Mouse (Mus musculus): ENCODE results near the gene Igdcc4.

Igdcc4 gene

DNA sequence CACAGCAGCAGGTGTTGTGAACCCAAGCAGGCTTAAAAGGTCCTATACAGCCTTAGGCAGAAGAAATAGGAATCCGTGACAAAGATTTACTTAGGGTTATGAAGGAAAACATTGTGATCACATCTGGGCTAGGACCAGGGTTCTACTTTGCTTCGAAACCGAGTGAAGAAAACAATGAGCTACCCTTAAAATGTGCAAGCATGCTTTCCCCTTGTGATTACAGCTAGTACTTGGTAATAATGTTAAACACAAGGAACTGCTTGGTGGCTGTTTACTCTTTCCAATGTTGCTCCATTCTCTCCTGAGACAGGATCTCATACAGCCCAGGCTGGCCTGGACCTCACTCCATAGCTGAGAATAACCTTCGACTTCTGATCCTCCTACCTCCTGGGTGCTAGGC, 59.9 kb downstream of the Igdcc4 start:
- DNase-seq (ENCODE audit: low read depth): no peak

- no peak for DNase-seq (ENCODE audit: low read depth)
Observed at GRCm38 (mm10) chr9:65161881-65162280, 60.6 kb downstream of the Igdcc4 start.

DNA sequence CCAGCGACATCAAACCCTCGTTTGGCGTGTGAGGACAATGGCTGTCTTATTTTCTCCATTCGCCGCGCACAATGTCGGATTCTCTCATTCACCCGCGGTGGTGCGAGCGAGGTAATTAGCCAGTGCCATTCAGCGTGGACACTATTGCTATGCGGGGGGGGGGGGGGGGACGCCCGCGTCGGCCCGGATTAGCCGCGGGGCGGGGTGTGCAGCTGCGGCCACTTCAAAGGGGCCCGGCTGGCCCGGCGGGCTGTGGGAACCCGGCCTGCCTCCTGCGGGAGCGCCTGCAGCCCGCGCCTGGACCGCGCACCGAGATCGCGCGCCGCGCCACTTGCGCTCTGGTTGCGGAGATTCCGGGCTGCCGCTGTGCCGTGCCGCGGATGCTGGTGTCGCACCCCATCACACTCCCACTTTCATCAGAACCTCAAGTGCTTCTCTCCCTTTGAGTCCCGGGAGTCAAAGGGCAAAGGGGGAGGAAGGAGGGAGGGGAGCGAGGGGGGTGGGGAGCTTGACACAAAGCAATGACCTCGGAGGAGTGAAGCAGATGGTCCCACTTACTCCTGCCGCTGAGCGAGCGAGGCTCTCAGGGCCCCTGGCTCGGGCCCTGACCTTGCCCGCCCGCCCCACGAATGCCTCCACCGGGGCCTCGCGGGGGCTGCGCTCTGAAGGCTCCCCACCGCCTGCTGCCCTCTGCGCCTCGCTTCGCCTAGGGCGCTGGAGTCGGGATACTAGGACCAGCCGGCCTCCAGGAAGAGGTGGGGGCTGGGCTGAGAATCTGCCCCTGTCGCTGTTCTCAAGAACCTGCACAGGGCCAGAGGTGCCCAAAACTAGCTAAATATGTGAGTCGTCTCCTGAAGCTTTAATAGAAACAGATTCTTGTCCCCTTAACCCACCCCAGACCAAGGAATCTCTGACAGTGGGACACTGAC, 61.7 kb downstream of the Igdcc4 start:
- no peak for DNase-seq (ENCODE audit: low read depth)

GRCm38 (mm10) chr9:65164870-65165269, 63.6 kb downstream of the Igdcc4 start:
- DNase-seq (ENCODE audit: low read depth): no peak

- no peak for DNase-seq (ENCODE audit: low read depth)
Observed at GRCm38 (mm10) chr9:65166386-65166785, 65.1 kb downstream of the Igdcc4 start.

- DNase-seq (ENCODE audit: low read depth): no peak
Observed at GRCm38 (mm10) chr9:65168534-65168933, 67.2 kb downstream of the Igdcc4 start.

DNA sequence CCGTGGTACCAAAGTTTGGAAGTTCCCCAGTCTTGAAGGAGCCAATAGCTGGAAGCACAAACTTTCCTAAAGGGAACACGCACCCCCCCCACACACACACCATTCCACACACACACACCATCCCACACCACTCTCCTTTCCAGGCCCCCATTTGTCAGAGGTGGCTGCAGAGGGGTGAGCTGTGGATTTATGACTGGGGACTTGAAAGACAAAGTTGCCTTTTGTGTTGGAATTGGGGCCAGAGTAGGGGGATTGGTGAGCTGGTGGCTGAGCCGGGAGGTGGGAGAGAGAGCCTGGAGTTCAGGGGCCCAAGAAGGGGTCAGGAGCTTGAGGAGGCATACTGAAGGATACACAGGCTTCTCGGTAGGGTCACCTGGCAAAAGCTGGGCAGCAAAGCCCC, 67.7 kb downstream of the Igdcc4 start:
- no peak for DNase-seq (ENCODE audit: low read depth)

- DNase-seq (ENCODE audit: low read depth): no peak
Observed at GRCm38 (mm10) chr9:65172654-65173053, 71.4 kb downstream of the Igdcc4 start.

DNA sequence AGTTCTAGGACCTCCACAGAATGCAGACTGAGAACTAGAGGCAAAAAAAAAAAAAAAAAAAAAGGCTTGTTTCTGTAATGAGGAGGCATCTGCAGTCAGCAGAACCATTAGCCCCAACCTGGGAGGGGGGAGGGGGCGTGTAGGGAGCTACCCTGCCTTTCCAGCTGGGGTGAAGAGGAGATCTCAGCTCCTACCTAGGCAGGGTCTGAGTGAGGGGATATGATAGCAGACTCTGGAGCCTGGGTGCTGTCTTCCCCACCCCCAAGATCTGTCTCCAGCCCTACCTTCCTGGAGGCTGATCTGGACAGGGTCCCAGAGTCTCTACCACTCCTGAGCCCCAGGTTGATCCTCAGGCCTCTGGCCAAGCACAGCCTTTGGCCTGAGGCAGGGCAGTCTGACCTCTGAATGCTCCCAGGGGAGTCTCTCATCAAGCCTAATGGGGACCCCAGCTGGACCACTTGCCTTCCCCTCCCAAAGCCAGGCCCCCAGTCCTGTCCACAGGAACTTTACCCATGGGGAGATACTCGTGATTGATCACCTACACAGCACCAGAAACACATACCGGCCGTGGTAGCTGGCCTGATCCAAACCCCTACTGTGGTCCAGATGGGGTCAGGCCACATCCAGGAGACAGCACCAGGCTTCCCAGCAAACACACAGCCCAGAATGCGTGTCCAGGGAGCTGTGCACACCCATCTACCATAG, 74.1 kb downstream of the Igdcc4 start:
- no peak for DNase-seq (ENCODE audit: low read depth)

- no peak for DNase-seq (ENCODE audit: low read depth)
Observed at GRCm38 (mm10) chr9:65175939-65176871, 74.9 kb downstream of the Igdcc4 start.

- DNase-seq (ENCODE audit: low read depth): no peak
Observed at GRCm38 (mm10) chr9:65177497-65177896, 76.2 kb downstream of the Igdcc4 start.

GRCm38 (mm10) chr9:65177912-65178311, 76.6 kb downstream of the Igdcc4 start:
- no peak for DNase-seq (ENCODE audit: low read depth)

DNA sequence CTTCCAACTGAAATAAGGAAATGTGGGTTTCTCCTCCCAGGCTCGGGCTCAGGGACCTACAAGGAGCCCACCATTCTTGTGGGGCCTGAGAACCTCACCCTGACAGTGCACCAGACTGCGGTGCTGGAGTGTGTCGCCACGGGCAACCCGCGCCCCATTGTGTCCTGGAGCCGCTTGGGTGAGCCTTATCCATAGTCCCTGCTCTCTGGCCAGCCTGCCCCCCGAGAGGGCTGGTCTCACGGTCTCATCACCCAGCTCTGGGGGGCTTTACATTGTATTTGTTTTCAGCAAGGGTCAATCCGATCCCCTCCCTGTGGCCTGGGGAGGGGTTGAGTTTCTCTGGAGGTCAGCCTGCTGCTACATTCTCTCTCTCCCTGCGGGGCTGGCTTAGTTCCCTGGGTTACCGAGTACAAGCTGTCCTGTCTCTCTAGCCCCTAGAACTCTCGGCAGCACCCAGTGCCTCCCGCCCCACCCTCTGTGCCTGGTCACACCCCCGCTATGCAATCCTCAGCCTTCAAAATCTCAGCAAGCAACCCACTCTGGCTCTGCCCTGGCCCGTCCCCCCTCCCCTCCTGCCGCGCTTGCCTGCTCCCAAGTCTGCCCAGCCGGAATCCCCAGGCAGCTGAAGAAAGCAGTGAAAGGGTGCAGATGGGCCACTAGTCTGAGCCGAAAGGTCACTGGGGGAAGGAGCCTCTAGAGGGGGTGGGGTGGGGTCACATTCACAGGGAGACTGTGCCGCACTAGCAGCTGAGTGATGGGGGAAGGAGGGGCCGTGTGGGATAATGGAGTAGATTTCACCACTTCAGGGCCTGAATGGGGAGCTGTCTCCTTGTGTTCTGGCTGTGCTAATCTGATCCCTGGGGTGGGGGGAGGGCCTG, 77.3 kb downstream of the Igdcc4 start:
- DNase-seq (ENCODE audit: low read depth): no peak

GRCm38 (mm10) chr9:65179817-65180624, 78.7 kb downstream of the Igdcc4 start:
- DNase-seq (ENCODE audit: low read depth): no peak

Data from fibroblast of lung, adult 2 months (primary cell).